Mouse (Mus musculus): ENCODE results near the gene Rnf149. TPM values are rescaled to one million over a fixed set of nuclear protein-coding genes. Genes with fewer than 3 reads are reported as not detected.

Gene Rnf149
- polyA plus RNA-seq, 1 experiment: not detected

GRCm38 (mm10) chr1:39581215-39581614 lies 4.0 kb upstream of the Rnf149 start:
- no peak for TF ChIP-seq POLR2A (IDR thresholded peaks at IDR 0.05; ENCODE audit: insufficient read depth, low read depth, low read length)
- no peak for TF ChIP-seq CTCF (IDR thresholded peaks at IDR 0.05; ENCODE audit: insufficient read depth, low read depth, low read length)
- no peaks in the 10 kb centered on the region; the same call in 1 of the 2 replicates for H3K4me1 ChIP-seq (ENCODE audit: control insufficient read depth, insufficient read depth, low read length)

GRCm38 (mm10) chr1:39579139-39579538 lies 1.9 kb upstream of the Rnf149 start:
- no peak overlapping the region for H3K4me3 ChIP-seq (ENCODE audit: insufficient read depth, low read depth, low read length)
- TF ChIP-seq CTCF (IDR thresholded peaks at IDR 0.05; ENCODE audit: insufficient read depth, low read depth, low read length): no peak
- no peak for TF ChIP-seq POLR2A (IDR thresholded peaks at IDR 0.05; ENCODE audit: insufficient read depth, low read depth, low read length)
- H3K27ac ChIP-seq (ENCODE audit: insufficient read depth, low read depth, low read length): no peak overlapping the region
- H3K4me1 ChIP-seq (ENCODE audit: control insufficient read depth, insufficient read depth, low read length): peaks cover 2% of the 10 kb centered on the region; the same call in 1 of the 2 replicates
- WGBS: 87% methylated on average over 6 of the region's 6 CpGs

More at GRCm38 (mm10) chr1:39581215-39581614, 4.0 kb upstream of the Rnf149 start:
- H3K27ac ChIP-seq (ENCODE audit: insufficient read depth, low read depth, low read length): no peak overlapping the region
- WGBS: 72% methylated on average over 2 of the region's 3 CpGs
- H3K4me3 ChIP-seq (ENCODE audit: insufficient read depth, low read depth, low read length): no peak overlapping the region

- WGBS: 83% methylated on average over 5 of the region's 5 CpGs
- peaks cover 2% of the 10 kb centered on the region; the same call in 1 of the 2 replicates for H3K4me1 ChIP-seq (ENCODE audit: control insufficient read depth, insufficient read depth, low read length)
- TF ChIP-seq POLR2A (IDR thresholded peaks at IDR 0.05; ENCODE audit: insufficient read depth, low read depth, low read length) (no peak), CTCF (IDR thresholded peaks at IDR 0.05; ENCODE audit: insufficient read depth, low read depth, low read length) (no peak)
- no peak overlapping the region for H3K27ac ChIP-seq (ENCODE audit: insufficient read depth, low read depth, low read length)
- no peak overlapping the region for H3K4me3 ChIP-seq (ENCODE audit: insufficient read depth, low read depth, low read length)
Observed at GRCm38 (mm10) chr1:39578446-39578845, 1.2 kb upstream of the Rnf149 start.

GRCm38 (mm10) chr1:39576431-39577243 lies 568 bp downstream of the Rnf149 start:
- H3K4me3 ChIP-seq (ENCODE audit: insufficient read depth, low read depth, low read length): peak overlapping the region; percentile 85
- no peak for TF ChIP-seq POLR2A (IDR thresholded peaks at IDR 0.05; ENCODE audit: insufficient read depth, low read depth, low read length)
- no peak for TF ChIP-seq CTCF (IDR thresholded peaks at IDR 0.05; ENCODE audit: insufficient read depth, low read depth, low read length)
- peaks cover 4% of the 10 kb centered on the region; the same call in 1 of the 2 replicates for H3K4me1 ChIP-seq (ENCODE audit: control insufficient read depth, insufficient read depth, low read length)
- WGBS: under 1% methylated on average over 88 of the region's 88 CpGs
- peak overlapping the region; percentile 86 for H3K27ac ChIP-seq (ENCODE audit: insufficient read depth, low read depth, low read length)

GRCm38 (mm10) chr1:39575778-39576375 lies 1.3 kb downstream of the Rnf149 start:
- H3K27ac ChIP-seq (ENCODE audit: insufficient read depth, low read depth, low read length): no peak overlapping the region
- peak overlapping the region; percentile 85 for H3K4me3 ChIP-seq (ENCODE audit: insufficient read depth, low read depth, low read length)
- TF ChIP-seq CTCF (IDR thresholded peaks at IDR 0.05; ENCODE audit: insufficient read depth, low read depth, low read length) (no peak), POLR2A (IDR thresholded peaks at IDR 0.05; ENCODE audit: insufficient read depth, low read depth, low read length) (no peak)
- WGBS: 15% methylated on average over 8 of the region's 8 CpGs
- peaks cover 4% of the 10 kb centered on the region; the same call in 1 of the 2 replicates for H3K4me1 ChIP-seq (ENCODE audit: control insufficient read depth, insufficient read depth, low read length)

GRCm38 (mm10) chr1:39573890-39574289 lies 3.3 kb downstream of the Rnf149 start:
- no peak for TF ChIP-seq POLR2A (IDR thresholded peaks at IDR 0.05; ENCODE audit: insufficient read depth, low read depth, low read length)
- no peak for TF ChIP-seq CTCF (IDR thresholded peaks at IDR 0.05; ENCODE audit: insufficient read depth, low read depth, low read length)
- Histone ChIP-seq H3K4me3 (ENCODE audit: insufficient read depth, low read depth, low read length) (no peak overlapping the region), H3K27ac (ENCODE audit: insufficient read depth, low read depth, low read length) (no peak overlapping the region), H3K4me1 (ENCODE audit: control insufficient read depth, insufficient read depth, low read length) (peaks cover 7% of the 10 kb centered on the region)
- WGBS: 95% methylated on average over 7 of the region's 7 CpGs

GRCm38 (mm10) chr1:39571653-39572052 lies 5.6 kb downstream of the Rnf149 start:
- WGBS: 59% methylated on average over 6 of the region's 6 CpGs

DNA sequence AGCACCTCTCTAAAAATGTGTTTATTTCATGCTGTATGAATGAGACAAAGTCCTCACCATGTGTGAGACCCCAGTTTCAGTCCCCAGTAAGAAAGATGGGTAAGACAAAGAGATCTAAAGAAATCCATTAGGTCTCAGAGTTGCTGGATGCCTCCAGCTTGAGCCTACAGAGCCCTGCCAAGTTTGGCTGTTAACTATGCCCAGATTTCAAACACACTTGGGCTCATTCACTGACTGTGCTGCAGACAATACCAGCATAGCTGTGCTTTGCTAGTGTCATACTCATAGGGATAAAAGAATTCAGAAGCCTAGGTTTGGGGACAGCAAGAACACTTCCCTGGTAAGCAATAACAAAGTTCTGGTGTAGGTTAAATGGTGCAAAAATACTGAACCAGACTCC lies 9.1 kb downstream of the Rnf149 start:
- H3K4me1 ChIP-seq (ENCODE audit: control insufficient read depth, insufficient read depth, low read length): peaks cover 5% of the 10 kb centered on the region
- H3K27ac ChIP-seq (ENCODE audit: insufficient read depth, low read depth, low read length): no peak overlapping the region
- no peak overlapping the region for H3K4me3 ChIP-seq (ENCODE audit: insufficient read depth, low read depth, low read length)
- TF ChIP-seq POLR2A (IDR thresholded peaks at IDR 0.05; ENCODE audit: insufficient read depth, low read depth, low read length) (no peak), CTCF (IDR thresholded peaks at IDR 0.05; ENCODE audit: insufficient read depth, low read depth, low read length) (no peak)

More at GRCm38 (mm10) chr1:39571653-39572052, 5.6 kb downstream of the Rnf149 start:
- Histone ChIP-seq H3K4me1 (ENCODE audit: control insufficient read depth, insufficient read depth, low read length) (peaks cover 7% of the 10 kb centered on the region), H3K27ac (ENCODE audit: insufficient read depth, low read depth, low read length) (no peak overlapping the region), H3K4me3 (ENCODE audit: insufficient read depth, low read depth, low read length) (no peak overlapping the region)
- TF ChIP-seq CTCF (IDR thresholded peaks at IDR 0.05; ENCODE audit: insufficient read depth, low read depth, low read length) (no peak), POLR2A (IDR thresholded peaks at IDR 0.05; ENCODE audit: insufficient read depth, low read depth, low read length) (no peak)

DNA sequence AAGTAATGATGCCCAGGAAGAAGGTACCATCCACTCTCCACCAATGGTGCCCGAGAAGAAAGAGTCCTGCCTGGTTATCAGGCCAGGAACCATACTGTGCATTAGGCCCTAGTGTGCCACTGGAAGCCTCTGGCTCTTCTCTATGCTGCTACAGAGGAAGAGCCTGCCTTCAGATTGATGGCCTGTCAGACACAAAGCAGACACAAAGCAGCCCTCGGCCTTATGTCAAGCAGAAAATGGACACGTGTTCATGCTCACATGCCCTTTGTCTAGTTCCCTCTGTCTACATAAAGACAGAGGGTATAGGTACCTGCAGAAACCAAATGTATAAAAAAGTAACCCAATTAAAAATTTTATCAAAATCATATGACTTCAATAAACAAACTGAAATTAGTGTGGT lies 12.6 kb downstream of the Rnf149 start:
- no peak overlapping the region for H3K27ac ChIP-seq (ENCODE audit: insufficient read depth, low read depth, low read length)
- 66% methylated on average over 3 of the region's 3 CpGs for WGBS

More for the DNA sequence above, 12.6 kb downstream of the Rnf149 start:
- H3K4me1 ChIP-seq (ENCODE audit: control insufficient read depth, insufficient read depth, low read length): peaks cover 3% of the 10 kb centered on the region; the same call in 1 of the 2 replicates
- TF ChIP-seq POLR2A (IDR thresholded peaks at IDR 0.05; ENCODE audit: insufficient read depth, low read depth, low read length) (no peak), CTCF (IDR thresholded peaks at IDR 0.05; ENCODE audit: insufficient read depth, low read depth, low read length) (no peak)
- H3K4me3 ChIP-seq (ENCODE audit: insufficient read depth, low read depth, low read length): no peak overlapping the region
